12 mouse cellular contexts compared by ENCODE assay signal in genomic region chr6:29775609-29776008, GRCm38 (mm10). TPM values are rescaled to one million over a fixed set of nuclear protein-coding genes. Genes with fewer than 3 reads are reported as not detected.
DNase-seq lines count a peak whose midpoint lies in the region; ATAC-seq and TF ChIP-seq lines count a peak whose summit lies in the region.
"Had no signal": no experiment of that assay in that cellular context is flagged by ENCODE, and none has a peak within 500 bp of the region (broad histone marks: within the 10 kb centered on the region; RNA-seq: fewer than 3 reads in every experiment).

No protein-coding gene starts in this region.

- no peaks in the 10 kb centered on the region for H3K9me3 ChIP-seq in intestine, embryonic 14.5 days (ENCODE audit: control insufficient read depth, low read length)
- no peaks in the 10 kb centered on the region for H3K9me3 ChIP-seq in intestine, postnatal 0 days (ENCODE audit: control insufficient read depth)
- H3K9me3 ChIP-seq: embryonic facial prominence, embryonic 13.5 days; limb, embryonic 15.5 days had no signal

- ATAC-seq in intestine, embryonic 14.5 days (replicated peaks; ENCODE audit: low FRiP score, low TSS enrichment, low read depth) = no peak
- ATAC-seq in intestine, postnatal 0 days = no peak
- ATAC-seq in megakaryocyte, adult 5-6 weeks (ENCODE audit: poor library complexity, severe bottlenecking) = no peak
- ATAC-seq: intestine, embryonic 16.5 days had no signal

- no peak overlapping the region for H3K4me3 ChIP-seq in intestine, embryonic 14.5 days (ENCODE audit: low read depth, low read length)
- H3K4me3 ChIP-seq in intestine, postnatal 0 days (ENCODE audit: low read depth, low read length) = no peak overlapping the region
- H3K4me3 ChIP-seq: embryonic facial prominence, embryonic 13.5 days; limb, embryonic 15.5 days had no signal

- no peak overlapping the region for H3K4me2 ChIP-seq in intestine, embryonic 14.5 days (ENCODE audit: low read length)
- no peak overlapping the region for H3K4me2 ChIP-seq in intestine, postnatal 0 days (replicated peaks; ENCODE audit: low read depth)
- H3K4me2 ChIP-seq: embryonic facial prominence, embryonic 13.5 days; limb, embryonic 15.5 days had no signal

- H3K27me3 ChIP-seq in intestine, embryonic 14.5 days (replicated peaks; ENCODE audit: control insufficient read depth, insufficient read depth, low read length) = no peaks in the 10 kb centered on the region
- H3K27me3 ChIP-seq in intestine, postnatal 0 days (replicated peaks; ENCODE audit: control insufficient read depth, insufficient read depth, low read length) = no peaks in the 10 kb centered on the region
- H3K27me3 ChIP-seq: embryonic facial prominence, embryonic 13.5 days; limb, embryonic 15.5 days had no signal

- no peak for TF ChIP-seq CTCF in intestine, postnatal 0 days (IDR thresholded peaks at IDR 0.05; ENCODE audit: low read depth)

- no peak overlapping the region for H3K9ac ChIP-seq in intestine, embryonic 14.5 days (ENCODE audit: low read length)
- no peak overlapping the region for H3K9ac ChIP-seq in intestine, postnatal 0 days (ENCODE audit: low read depth, low read length)
- H3K9ac ChIP-seq: embryonic facial prominence, embryonic 13.5 days; limb, embryonic 15.5 days had no signal

- peak; percentile 58 to 62 for DNase-seq in cerebellum, postnatal 10 days
- DNase-seq in cerebellum, postnatal 4 days (ENCODE audit: low spot score in 2 of 2) = no peak
- DNase-seq in intestine, embryonic 14.5 days (ENCODE audit: low spot score) = peak; percentile 7
- DNase-seq in right cerebral cortex, adult 2 months (ENCODE audit: low spot score in 2 of 2) = peak; percentile 41 to 48
- no peak for DNase-seq in right cerebral cortex, postnatal 4 days
- no peak for DNase-seq in spleen, postnatal 10 days (ENCODE audit: low spot score in 2 of 2)
- DNase-seq: lung, postnatal 4 days had no signal

- WGBS in intestine, embryonic 14.5 days = 96% methylated on average over 1 of the region's 1 CpGs
- WGBS in intestine, postnatal 0 days = 95% methylated on average over 1 of the region's 1 CpGs

- no peaks in the 10 kb centered on the region for H3K36me3 ChIP-seq in intestine, embryonic 14.5 days (ENCODE audit: control insufficient read depth, insufficient read depth, low read length)
- no peaks in the 10 kb centered on the region for H3K36me3 ChIP-seq in intestine, postnatal 0 days (ENCODE audit: control insufficient read depth, insufficient read depth)
- H3K36me3 ChIP-seq: embryonic facial prominence, embryonic 13.5 days; limb, embryonic 15.5 days had no signal

- H3K4me1 ChIP-seq in intestine, embryonic 14.5 days (replicated peaks; ENCODE audit: control insufficient read depth, insufficient read depth, low read length) = no peaks in the 10 kb centered on the region
- H3K4me1 ChIP-seq in intestine, postnatal 0 days (replicated peaks; ENCODE audit: control insufficient read depth, insufficient read depth, low read length) = peaks cover 3% of the 10 kb centered on the region; the same call in 1 of the 2 replicates
- H3K4me1 ChIP-seq: embryonic facial prominence, embryonic 13.5 days had no signal

- no peak overlapping the region for H3K27ac ChIP-seq in intestine, embryonic 14.5 days (ENCODE audit: low read depth)
- no peak overlapping the region for H3K27ac ChIP-seq in intestine, postnatal 0 days (ENCODE audit: low read depth, low read length)
- H3K27ac ChIP-seq: embryonic facial prominence, embryonic 13.5 days; limb, embryonic 15.5 days had no signal

RNA-seq across cellular contexts. Expression of gene Ahcyl2, which starts 7.8 kb away (rescaled TPM):
- 34.0 and 43.8 TPM in 2 replicates for polyA plus RNA-seq in intestine, embryonic 14.5 days (2014; fragmentation: Nextera tagmentation; extraction: Ambion mirVana)
- 74.7 and 83.6 TPM in 2 replicates for polyA plus RNA-seq in intestine, postnatal 0 days (2015; fragmentation: Nextera tagmentation; extraction: Ambion mirVana)
- 34.2 and 46.4 TPM in 2 replicates for total RNA-seq in megakaryocyte, adult 5-6 weeks (2015)
- total RNA-seq in megakaryocyte, adult 5-6 weeks (2017) = 80.8 and 82.7 TPM in 2 replicates

RNA-seq across cellular contexts. Expression of gene Smo, which starts 40.3 kb away (rescaled TPM):
- 46.5 and 48.0 TPM in 2 replicates for polyA plus RNA-seq in intestine, embryonic 14.5 days (2014; fragmentation: Nextera tagmentation; extraction: Ambion mirVana)
- polyA plus RNA-seq in intestine, postnatal 0 days (2015; fragmentation: Nextera tagmentation; extraction: Ambion mirVana) = 7.1 and 7.4 TPM in 2 replicates
- 2.6 and 4.3 TPM in 2 replicates for total RNA-seq in megakaryocyte, adult 5-6 weeks (2015)
- 2.3 and 2.5 TPM in 2 replicates for total RNA-seq in megakaryocyte, adult 5-6 weeks (2017)

Comparison
In these comparisons a context has a peak if more than half of its experiments do, and no peak if none do; other contexts are left out.
1. DNase-seq: peak in cerebellum, postnatal 10 days (2 of 2), intestine, embryonic 14.5 days (single experiment) and right cerebral cortex, adult 2 months (2 of 2); none in cerebellum, postnatal 4 days (0 of 2), right cerebral cortex, postnatal 4 days (single experiment) and spleen, postnatal 10 days (0 of 2).